Mouse (Mus musculus) lung, postnatal 0 days (tissue): Measurements from ENCODE around the gene Lgmn.

Source experiments
- CTCF ChIP-seq: IDR thresholded peaks from 2 replicates; pipeline ENCODE4 v1.5.1; 2016; ENCODE audit warnings: antibody characterized with exemption, mild to moderate bottlenecking
- EP300 ChIP-seq: IDR thresholded peaks from 2 replicates; pipeline ENCODE4 v1.6.1; 2016; ENCODE audit warnings: antibody characterized with exemption, mild to moderate bottlenecking, control low read depth

DNA sequence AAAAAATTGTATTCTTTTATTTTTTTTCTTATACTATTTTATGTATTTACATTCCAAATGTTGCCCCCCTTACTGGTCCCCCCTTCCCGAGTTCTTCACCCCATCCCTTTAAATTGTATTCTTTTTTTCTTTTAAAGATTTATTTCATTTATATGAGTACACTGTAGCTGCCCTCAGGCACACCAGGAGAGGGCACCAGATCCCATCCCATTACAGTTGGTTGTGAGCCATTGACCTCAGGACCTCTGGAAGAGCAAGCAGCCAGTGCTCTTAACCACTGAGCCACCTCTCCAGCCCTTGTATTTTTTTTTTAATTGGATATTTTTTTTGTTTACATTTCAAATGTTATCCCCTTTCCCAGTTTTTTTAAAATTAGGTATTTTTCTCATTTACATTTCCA is 28.5 kb upstream of the Lgmn start:
- TF ChIP-seq CTCF = peak; percentile 20; the same call in 1 of the 2 replicates
- no peak for TF ChIP-seq EP300
